Mouse (Mus musculus) hindbrain, embryonic 12.5 days (tissue): ENCODE results near the gene Gm3625. TPM values are rescaled to one million over a fixed set of nuclear protein-coding genes. Genes with fewer than 3 reads are reported as not detected.
"Not testable (repeated sequence)": the region's sequence is repeated elsewhere in the genome, so short reads cannot be mapped to it uniquely, and the experiment has no call there.

ENCODE experiments used
- ATAC-seq: fragments of 200-750 bp; cut with Nextera tagmentation; 2 replicates; pipeline ENCODE4 v1.8.0; 2017; ENCODE audit warnings: moderate TSS enrichment; ENCODE audit not compliant: low FRiP score
- H3K27ac ChIP-seq: fragments of 300-500 bp; sonication (generic); 2 replicates; pipeline ENCODE4 v1.5.1; 2016; ENCODE audit warnings: mild to moderate bottlenecking
- H3K27me3 ChIP-seq: fragments of 300-500 bp; sonication (generic); 2 replicates; pipeline ENCODE4 v1.6.1; 2016; ENCODE audit warnings: mild to moderate bottlenecking
- H3K36me3 ChIP-seq: fragments of 300-500 bp; sonication (generic); 2 replicates; pipeline ENCODE4 v1.6.1; 2016; ENCODE audit warnings: mild to moderate bottlenecking
- H3K4me1 ChIP-seq: fragments of 300-500 bp; sonication (generic); 2 replicates; pipeline ENCODE4 v1.6.1; 2016
- H3K4me2 ChIP-seq: fragments of 300-500 bp; sonication (generic); replicated peaks from 2 replicates; pipeline ENCODE4 v1.6.1; 2016; ENCODE audit warnings: mild to moderate bottlenecking
- H3K4me3 ChIP-seq: fragments of 300-500 bp; sonication (generic); 2 replicates; pipeline ENCODE4 v1.5.1; 2016; ENCODE audit warnings: mild to moderate bottlenecking
- H3K9ac ChIP-seq: fragments of 300-500 bp; sonication (generic); 2 replicates; pipeline ENCODE4 v1.6.1; 2016; ENCODE audit warnings: mild to moderate bottlenecking, moderate library complexity
- H3K9me3 ChIP-seq: fragments of 300-500 bp; sonication (generic); replicated peaks from 2 replicates; pipeline ENCODE4 v1.6.1; 2016; ENCODE audit warnings: mild to moderate bottlenecking
- WGBS: fragments of 180-500 bp; shearing (Covaris S2); methylation state at CpG from one replicate; pipeline ENCODE4 v1.1.7; 2016; 5-methylcytosine and 5-hydroxymethylcytosine counted together
- polyA plus RNA-seq: library from polyadenylated mRNA; unstranded; fragments of >200 nt; fragmentation: Nextera tagmentation; extraction: Ambion mirVana; gene quantifications from 2 replicates; pipeline ENCODE4 v1.2.1, GENCODE M21; 2016

Gene Gm3625
- polyA plus RNA-seq, 1 experiment from 2014 or later, result not detected

DNA sequence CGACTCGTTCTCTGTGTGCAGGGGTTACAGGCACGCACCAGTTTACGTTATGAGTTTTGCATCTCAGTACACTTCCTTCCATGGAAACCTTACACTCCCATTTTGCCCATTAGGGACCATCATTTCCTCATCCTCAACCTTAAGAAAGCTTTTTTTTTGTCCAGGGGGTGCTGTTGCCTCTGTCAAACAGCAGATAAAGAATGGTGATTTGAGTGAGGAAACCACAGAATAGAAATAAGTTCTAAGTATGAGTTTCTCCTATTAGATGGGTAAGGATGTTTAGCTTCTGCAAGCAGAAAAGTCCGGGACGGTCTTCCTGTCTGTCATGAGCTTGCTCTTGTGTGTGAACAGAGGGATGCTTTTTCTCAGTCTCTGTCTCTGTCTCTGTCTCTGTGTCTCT lies 702 bp downstream of the Gm3625 start:
- Histone ChIP-seq H3K4me3 (peak overlapping the region; percentile 94; the same call in 1 of the 2 replicates), H3K36me3 (no peaks in the 10 kb centered on the region), H3K4me1 (peaks cover 6% of the 10 kb centered on the region), H3K9ac (no peak overlapping the region), H3K9me3 (no peaks in the 10 kb centered on the region), H3K4me2 (peak overlapping the region; percentile 81), H3K27ac (no peak overlapping the region), H3K27me3 (peaks cover 5% of the 10 kb centered on the region; the same call in 1 of the 2 replicates)
- WGBS, result 74% methylated on average over 6 of the region's 6 CpGs
- no peak for ATAC-seq

DNA sequence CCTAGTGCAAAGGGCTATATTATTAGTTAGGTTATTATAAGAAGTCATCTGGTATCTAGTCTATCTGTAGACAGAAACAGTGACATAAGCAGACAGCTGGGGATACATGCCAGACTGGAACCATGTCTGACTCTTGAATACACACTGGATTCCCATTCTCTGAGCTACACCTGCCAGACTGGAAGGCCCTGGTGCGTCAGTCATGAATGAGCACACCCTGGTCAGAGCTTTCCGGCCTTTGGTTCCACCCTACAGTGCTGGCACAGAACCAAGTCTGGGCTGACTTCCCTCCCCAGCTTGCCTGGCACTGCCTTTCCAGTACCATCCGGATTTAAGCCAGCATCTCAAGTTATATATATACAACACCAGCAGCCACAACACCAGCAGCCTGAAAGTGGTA lies 4.1 kb downstream of the Gm3625 start:
- Histone ChIP-seq H3K4me2 (no peak overlapping the region), H3K4me3 (no peak overlapping the region), H3K4me1 (peaks cover 1% of the 10 kb centered on the region), H3K27ac (no peak overlapping the region), H3K9me3 (no peaks in the 10 kb centered on the region), H3K27me3 (peaks cover 1% of the 10 kb centered on the region; the same call in 1 of the 2 replicates), H3K36me3 (no peaks in the 10 kb centered on the region), H3K9ac (no peak overlapping the region)
- ATAC-seq, result no peak
- 87% methylated on average over 3 of the region's 3 CpGs for WGBS

DNA sequence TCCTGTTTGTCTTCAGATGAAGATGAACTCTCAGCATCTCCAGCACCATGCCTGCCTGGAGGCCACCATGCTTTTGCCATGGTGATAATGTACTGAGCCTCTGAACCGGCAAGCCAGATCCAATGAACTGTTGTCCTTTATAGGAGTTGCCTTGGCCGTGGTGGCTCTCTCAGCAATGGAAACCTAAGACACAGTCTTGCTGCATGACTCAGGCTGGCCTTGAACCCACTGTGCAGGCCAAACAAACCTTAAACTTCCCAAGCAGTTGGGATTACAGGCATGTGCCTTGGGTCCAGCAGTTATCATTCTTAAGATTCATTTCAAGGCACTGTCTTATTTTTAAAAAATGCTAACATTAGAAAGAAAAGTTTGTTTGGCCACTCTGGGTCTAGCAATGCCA lies 4.9 kb downstream of the Gm3625 start:
- H3K9me3 ChIP-seq, result no peaks in the 10 kb centered on the region
- 81% methylated on average over 2 of the region's 2 CpGs for WGBS
- ATAC-seq, result no peak
- H3K4me2 ChIP-seq, result no peak overlapping the region
- H3K27me3 ChIP-seq, result no peaks in the 10 kb centered on the region
- no peak overlapping the region for H3K27ac ChIP-seq
- no peaks in the 10 kb centered on the region for H3K36me3 ChIP-seq
- H3K4me1 ChIP-seq, result no peaks in the 10 kb centered on the region
- no peak overlapping the region for H3K9ac ChIP-seq
- H3K4me3 ChIP-seq, result no peak overlapping the region

DNA sequence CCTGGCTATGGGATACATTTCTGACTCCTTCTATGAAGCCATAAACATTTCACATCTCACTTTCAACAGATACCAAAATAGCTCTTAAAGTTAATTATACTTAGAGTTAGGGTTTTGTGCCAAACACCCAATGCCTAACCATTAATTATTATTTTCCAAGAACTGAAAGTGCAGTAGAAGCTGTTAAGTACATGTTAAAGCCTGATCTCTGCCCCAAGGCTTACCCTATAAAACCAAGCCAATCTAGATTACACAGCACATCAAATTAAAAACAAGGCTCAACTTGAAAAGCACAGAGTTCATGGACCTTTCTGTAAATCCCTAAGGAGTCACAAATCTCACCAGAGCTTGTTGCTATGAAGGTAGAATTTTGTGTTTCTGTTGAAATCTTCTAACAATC lies 10.4 kb downstream of the Gm3625 start:
- ATAC-seq, result no peak
- no peaks in the 10 kb centered on the region for H3K9me3 ChIP-seq
- H3K4me1 ChIP-seq, result no peaks in the 10 kb centered on the region

DNA sequence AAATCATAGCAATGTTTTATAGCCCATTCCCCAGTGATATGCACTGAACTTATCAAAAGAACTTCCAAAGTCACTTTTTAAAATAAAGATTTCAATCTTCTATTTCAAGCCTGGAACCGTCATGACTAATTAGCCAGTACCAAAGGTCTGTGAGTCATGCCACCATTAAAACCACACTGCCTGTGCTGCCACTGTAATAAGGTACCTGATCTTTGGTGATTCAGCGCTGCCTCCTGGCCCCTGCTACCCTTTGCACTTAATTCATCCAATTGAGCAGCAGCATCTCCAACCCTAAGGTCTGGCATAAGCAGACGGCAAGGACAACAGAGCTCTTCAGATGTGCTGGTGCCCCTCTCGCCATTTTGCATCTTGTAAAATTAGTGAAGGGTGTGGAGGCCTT lies 18.7 kb downstream of the Gm3625 start:
- WGBS, result 80% methylated on average over 4 of the region's 4 CpGs
- no peak for ATAC-seq
- no peaks in the 10 kb centered on the region for H3K9me3 ChIP-seq
- no peaks in the 10 kb centered on the region for H3K36me3 ChIP-seq
- H3K4me3 ChIP-seq, result no peak overlapping the region
- no peak overlapping the region for H3K4me2 ChIP-seq
- no peak overlapping the region for H3K27ac ChIP-seq
- no peaks in the 10 kb centered on the region for H3K4me1 ChIP-seq
- H3K9ac ChIP-seq, result no peak overlapping the region
- no peaks in the 10 kb centered on the region for H3K27me3 ChIP-seq

More for the DNA sequence above, 10.4 kb downstream of the Gm3625 start:
- no peak overlapping the region for H3K4me2 ChIP-seq
- no peak overlapping the region for H3K4me3 ChIP-seq
- no peak overlapping the region for H3K9ac ChIP-seq
- no peaks in the 10 kb centered on the region for H3K36me3 ChIP-seq
- H3K27ac ChIP-seq, result no peak overlapping the region
- H3K27me3 ChIP-seq, result no peaks in the 10 kb centered on the region

DNA sequence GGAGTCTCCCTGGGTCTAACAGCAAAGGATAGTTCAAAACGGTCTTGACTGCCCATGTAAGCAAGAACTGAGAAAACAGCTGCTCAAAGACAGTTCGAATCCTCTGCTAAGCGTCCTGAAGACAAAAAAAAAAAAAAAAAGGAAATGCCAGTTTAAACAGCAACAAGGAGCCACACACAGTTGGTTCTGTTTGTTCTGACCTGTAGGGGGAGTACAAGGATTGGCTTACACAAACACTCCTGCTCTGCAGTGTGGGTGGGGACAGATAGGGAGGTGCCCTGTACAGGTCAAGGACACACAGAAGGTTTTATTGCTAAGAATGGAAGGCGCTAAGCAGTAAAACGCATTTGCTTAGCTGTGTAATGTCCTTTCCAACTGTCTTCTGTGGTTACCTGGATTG lies 20.9 kb downstream of the Gm3625 start:
- no peak overlapping the region for H3K4me3 ChIP-seq
- H3K4me2 ChIP-seq, result no peak overlapping the region
- no peaks in the 10 kb centered on the region for H3K36me3 ChIP-seq
- no peaks in the 10 kb centered on the region for H3K9me3 ChIP-seq
- no peak overlapping the region for H3K27ac ChIP-seq
- H3K9ac ChIP-seq, result no peak overlapping the region
- WGBS, result 40% methylated on average over 5 of the region's 5 CpGs
- no peaks in the 10 kb centered on the region for H3K27me3 ChIP-seq
- no peak for ATAC-seq
- no peaks in the 10 kb centered on the region for H3K4me1 ChIP-seq

DNA sequence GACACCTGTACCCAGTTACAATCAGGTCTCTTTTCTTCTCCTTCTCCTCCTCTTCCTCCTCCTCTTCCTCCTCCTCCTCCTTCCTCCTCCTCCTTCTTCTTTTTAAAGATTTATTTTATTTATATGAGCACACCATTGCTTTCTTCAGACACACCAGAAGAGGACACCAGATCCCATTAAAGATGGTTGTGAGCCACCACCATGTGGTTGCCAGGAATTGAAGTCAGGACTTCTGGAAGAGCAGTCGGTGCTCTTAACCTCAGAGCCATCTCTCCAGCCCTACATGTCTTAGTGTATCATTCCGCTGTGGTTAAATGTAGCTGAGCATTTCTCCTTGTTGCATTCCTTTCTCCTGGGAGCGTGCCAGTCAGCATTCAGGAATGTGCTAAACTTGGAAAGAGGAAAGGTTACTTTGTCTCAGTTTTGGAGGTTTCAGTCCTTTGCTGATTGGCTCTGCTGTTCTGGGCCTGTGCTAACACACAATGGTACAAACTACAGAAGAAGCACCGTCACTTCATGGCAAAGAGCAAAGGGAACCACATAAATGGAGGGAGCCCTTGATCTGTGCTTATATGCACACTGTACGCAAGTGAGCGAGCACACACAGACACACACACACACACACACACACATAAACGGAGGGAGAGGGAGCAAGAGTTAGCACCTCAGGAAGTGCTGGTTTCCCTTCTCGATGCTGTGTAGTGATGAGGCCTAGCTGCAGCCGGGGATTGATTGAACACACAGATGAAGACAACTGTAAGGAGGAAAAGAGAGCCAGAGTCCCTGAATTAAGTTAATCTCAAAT lies 34.0 kb downstream of the Gm3625 start:
- Histone ChIP-seq H3K4me3 (no peak overlapping the region), H3K9ac (no peak overlapping the region), H3K27ac (no peak overlapping the region), H3K36me3 (no peaks in the 10 kb centered on the region), H3K9me3 (no peaks in the 10 kb centered on the region), H3K4me2 (no peak overlapping the region), H3K4me1 (no peaks in the 10 kb centered on the region), H3K27me3 (no peaks in the 10 kb centered on the region)
- ATAC-seq, result no peak
- 82% methylated on average over 9 of the region's 9 CpGs for WGBS

DNA sequence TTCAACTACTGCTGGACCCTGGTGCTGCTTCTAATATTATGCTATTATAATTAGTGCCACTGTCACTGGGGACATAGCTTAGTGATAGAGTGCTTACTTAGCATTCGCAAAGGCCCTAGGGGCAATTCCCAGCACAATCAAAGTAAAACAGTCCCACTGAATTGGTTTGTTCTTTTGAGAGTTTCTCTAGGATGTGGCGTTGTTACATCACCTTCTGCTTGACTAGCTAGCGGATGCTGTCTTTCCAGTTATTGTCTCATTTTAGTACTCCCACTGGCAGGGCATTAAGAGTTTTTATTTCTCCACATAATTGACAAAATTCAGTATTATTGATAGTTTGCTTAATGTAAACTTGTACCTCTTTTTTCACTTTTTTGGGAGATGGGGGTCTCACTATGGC lies 34.7 kb downstream of the Gm3625 start:
- ATAC-seq, result no peak

DNA sequence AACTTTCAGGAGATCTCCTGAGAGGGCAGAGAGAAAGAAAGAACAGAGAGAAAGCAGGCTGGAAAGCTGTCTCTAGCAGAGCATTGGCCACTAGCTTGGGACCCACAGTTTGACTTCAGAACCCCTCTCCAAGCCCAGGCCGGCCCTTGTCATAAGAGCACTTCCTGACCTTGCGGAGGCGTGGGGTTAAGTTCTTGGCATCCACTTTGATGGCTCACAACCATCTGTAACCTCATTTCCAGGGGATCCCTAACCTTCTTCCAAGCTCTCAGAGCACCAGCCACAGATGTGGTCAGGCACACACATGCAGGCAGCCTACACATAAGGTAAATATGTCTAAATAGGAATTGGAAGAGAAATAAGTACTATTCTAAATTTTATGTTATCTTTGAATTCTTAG lies 35.3 kb downstream of the Gm3625 start:
- H3K9ac ChIP-seq, result no peak overlapping the region
- H3K4me1 ChIP-seq, result no peaks in the 10 kb centered on the region
- H3K4me3 ChIP-seq, result no peak overlapping the region
- no peak overlapping the region for H3K4me2 ChIP-seq
- H3K9me3 ChIP-seq, result no peaks in the 10 kb centered on the region
- H3K27ac ChIP-seq, result no peak overlapping the region
- no peaks in the 10 kb centered on the region for H3K36me3 ChIP-seq
- WGBS, result 75% methylated on average over 3 of the region's 3 CpGs
- no peak for ATAC-seq
- no peaks in the 10 kb centered on the region for H3K27me3 ChIP-seq

More for the DNA sequence above, 34.7 kb downstream of the Gm3625 start:
- Histone ChIP-seq H3K4me2 (no peak overlapping the region), H3K4me1 (no peaks in the 10 kb centered on the region), H3K9ac (no peak overlapping the region), H3K9me3 (no peaks in the 10 kb centered on the region), H3K27me3 (no peaks in the 10 kb centered on the region), H3K36me3 (no peaks in the 10 kb centered on the region), H3K4me3 (no peak overlapping the region), H3K27ac (no peak overlapping the region)
- WGBS, result 86% methylated on average over 3 of the region's 3 CpGs

DNA sequence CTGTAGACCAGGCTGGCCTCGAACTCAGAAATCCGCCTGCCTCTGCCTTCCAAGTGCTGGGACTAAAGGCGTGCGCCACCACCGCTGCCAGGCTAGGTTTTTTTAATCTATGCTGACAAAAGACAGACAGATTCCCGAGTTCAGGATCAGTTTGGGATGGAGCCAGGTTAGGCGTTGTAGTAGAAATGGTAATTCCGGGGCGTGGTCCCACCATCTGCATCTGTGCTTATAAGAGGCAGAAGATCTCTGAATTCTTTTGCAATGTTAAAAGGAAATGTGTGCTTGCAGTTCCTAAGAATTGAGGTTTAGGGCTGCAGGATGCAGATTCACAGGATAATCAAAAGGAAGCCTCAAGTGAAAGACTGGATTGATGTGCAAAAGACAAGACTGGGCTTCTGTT lies 35.8 kb downstream of the Gm3625 start:
- no peak overlapping the region for H3K27ac ChIP-seq
- H3K4me2 ChIP-seq, result no peak overlapping the region
- H3K9ac ChIP-seq, result no peak overlapping the region
- no peaks in the 10 kb centered on the region for H3K9me3 ChIP-seq
- ATAC-seq, result no peak
- H3K4me1 ChIP-seq, result no peaks in the 10 kb centered on the region
- no peak overlapping the region for H3K4me3 ChIP-seq
- H3K36me3 ChIP-seq, result no peaks in the 10 kb centered on the region
- H3K27me3 ChIP-seq, result no peaks in the 10 kb centered on the region
- WGBS, result 85% methylated on average over 9 of the region's 9 CpGs

DNA sequence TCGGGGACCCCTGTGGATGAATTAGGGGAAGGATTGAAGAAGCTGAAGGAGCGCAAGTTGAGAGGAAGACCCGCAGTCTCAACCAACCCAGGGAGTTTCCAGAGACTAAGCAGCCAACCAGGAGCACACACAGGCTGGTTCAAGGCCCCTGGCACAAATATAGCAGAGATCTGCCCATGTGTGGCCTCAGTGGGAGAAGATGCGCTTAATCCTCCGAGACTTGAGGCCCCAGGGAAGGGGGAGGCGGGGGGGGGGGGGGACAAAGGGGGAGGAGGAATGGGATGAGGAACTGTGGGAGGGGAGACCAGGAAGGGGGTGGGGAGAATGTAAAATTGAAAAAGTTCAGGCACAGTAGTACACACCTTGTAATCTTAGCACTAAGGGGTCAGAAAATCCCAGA lies 37.3 kb downstream of the Gm3625 start:
- ATAC-seq, result no peak
- Histone ChIP-seq H3K4me3 (no peak overlapping the region), H3K4me1 (no peaks in the 10 kb centered on the region), H3K27me3 (no peaks in the 10 kb centered on the region), H3K9ac (no peak overlapping the region), H3K4me2 (no peak overlapping the region), H3K27ac (no peak overlapping the region), H3K9me3 (no peaks in the 10 kb centered on the region), H3K36me3 (no peaks in the 10 kb centered on the region)
- 78% methylated on average over 5 of the region's 6 CpGs for WGBS

DNA sequence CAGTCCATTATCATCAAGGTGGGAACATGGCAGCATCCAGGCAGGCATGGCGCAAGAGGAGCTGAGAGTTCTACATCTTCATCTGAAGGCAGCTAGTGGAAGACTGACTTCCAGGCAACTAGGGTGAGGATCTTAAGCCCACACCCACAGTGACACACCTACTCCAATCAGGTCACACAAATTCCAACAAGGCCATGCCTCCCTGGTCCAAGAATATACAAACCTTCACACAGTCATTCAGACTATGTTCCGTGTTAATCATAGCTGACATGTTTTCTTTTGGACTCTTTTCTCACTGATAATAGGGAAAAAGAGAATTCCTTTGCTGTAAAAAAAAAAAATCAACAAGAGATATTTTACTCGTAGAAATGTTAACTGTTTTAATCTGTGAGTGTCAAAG lies 39.0 kb downstream of the Gm3625 start:
- H3K36me3 ChIP-seq, H3K4me3 ChIP-seq, H3K27ac ChIP-seq, H3K9me3 ChIP-seq, ATAC-seq, H3K4me1 ChIP-seq, H3K4me2 ChIP-seq, H3K27me3 ChIP-seq, H3K9ac ChIP-seq: not testable (repeated sequence)
- WGBS, result 89% methylated on average over 3 of the region's 3 CpGs
